Mouse (Mus musculus) A20 (cell line): ENCODE results near the gene Fiz1.

ENCODE experiments used
- DNase-seq: peaks from one replicate; pipeline ENCODE4 v3.0.0-alpha.2; 2011; ENCODE audit warnings: low read depth, low spot score

The Fiz1 gene

DNA sequence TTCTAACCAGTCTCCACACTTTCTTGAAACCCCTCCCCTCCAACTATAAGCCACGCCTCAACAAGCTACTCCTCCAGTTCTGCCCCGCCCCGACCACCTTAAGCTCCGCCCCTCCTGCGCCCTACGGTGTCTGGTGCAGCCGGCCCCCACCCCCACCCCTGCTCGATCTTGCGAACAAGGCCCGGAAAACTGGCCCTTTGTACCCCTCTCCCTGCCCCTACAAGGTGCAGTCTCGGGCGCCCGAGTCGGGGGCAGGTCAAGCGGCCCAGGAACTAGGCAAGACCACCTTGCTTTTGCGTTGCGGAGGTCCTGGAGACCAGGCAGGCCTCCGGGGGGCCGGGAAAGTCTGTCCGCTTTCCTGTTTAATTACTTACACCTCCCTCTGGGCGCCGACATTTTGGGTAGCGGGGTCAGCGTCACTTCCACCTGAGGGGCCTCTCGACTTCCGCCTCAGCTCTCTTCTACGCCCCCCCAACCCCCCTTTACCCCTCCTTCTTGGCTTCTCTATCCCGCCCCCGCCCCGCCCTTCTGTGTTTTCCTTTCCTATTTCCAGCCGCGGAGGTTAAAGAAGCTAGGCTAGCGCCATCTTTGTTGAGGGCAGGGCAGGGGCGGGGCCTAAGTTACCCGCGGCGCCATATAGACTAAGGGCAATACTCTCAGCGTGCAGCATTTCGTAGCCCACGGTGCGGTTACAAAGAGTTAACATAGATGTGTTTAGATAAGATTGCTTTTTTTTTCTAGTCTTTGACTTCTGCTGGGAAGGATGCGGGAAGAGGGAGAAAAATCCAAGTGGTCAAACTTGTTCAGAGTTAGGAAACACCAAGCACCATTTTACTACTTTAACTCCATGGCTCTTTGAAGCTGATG, at the start of gene Fiz1, which contains the start of gene Zfp524:
Fiz1 (minus strand) TSS at position 447 of the 867 bp plus-strand sequence.
Zfp524 (plus strand) TSS at position 165 of the 867 bp plus-strand sequence.
- peak; percentile 99 for DNase-seq

DNA sequence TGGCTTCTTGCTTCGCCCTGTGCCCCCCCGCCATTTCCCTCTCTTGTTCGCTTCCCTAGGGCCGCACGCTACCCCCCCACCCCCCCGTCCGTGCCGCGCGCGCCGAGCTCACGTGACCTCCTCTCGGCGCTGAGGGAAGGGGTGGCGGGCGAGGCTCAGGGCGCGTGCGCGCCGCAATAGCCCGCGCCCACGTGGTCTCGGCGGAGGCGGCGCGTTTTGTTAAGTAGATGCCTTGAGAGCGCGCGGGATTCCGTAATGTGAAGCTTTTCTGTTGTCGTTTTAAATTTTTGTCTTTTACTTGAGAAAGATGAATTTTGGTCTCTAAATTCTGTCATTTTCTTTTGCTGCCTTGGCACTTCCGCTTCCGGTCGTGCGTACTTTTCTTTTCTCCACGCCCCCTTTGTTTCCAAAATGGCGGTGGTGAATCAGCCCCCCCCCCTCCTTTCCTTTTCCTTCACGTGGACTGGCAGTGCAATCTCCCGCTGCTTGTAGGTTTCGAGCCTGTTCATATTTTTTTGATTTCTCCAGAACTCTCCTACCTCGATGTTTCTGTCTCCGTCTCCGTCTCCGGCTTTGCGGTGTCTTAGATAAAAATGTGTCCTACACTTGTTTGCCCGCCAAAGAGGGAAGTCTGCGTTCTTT, 48.0 kb upstream of the Fiz1 start:
- peak; percentile 94 for DNase-seq

- peak; percentile 95 for DNase-seq
These were observed 47.4 kb upstream of the Fiz1 start, which contains the start of gene U2af2 for GRCm38 (mm10) chr7:5061774-5062359. U2af2 (plus strand) TSS chr7:5062143.

DNA sequence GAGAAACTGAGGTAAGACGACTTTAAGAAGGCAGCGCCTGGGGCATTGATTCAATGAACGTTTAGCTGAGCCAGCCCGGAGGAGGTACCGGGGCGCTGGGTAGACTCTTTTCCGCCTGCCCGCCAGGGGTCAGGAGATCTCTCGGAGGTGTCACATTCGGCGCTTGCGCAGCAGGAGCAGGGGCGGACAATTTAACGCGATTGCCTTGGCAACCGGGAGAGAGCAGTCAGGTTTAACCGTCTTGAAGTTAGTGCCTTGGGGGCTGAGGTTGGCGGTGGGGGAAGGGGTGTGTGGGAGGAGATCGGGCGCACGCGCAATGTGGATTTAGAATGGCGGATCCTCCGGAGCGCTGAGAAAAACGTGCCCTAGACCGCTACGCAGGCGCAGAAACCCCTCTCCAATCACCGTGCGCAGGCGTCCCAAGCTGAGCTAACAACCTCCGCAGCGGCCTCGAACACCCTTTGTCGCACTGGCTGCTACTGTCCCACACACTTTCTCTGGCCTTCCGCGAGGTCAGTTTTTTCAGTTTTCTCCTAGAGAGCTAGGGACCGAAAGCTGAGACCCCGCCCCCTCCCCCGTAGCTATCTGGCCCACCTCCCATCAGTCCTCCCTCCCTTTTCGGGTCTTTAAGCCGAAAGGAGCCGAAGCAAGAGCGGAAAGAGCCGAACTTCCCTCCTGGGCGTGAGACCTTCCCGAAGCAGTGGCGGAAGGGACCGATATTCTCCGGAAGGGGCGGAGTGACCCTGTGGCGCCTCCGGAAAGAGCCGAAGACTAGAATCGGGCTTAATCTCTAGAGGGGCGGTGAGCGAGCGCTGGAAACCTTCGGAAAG, 46.7 kb upstream of the Fiz1 start:
- peak; percentile 98 for DNase-seq

DNA sequence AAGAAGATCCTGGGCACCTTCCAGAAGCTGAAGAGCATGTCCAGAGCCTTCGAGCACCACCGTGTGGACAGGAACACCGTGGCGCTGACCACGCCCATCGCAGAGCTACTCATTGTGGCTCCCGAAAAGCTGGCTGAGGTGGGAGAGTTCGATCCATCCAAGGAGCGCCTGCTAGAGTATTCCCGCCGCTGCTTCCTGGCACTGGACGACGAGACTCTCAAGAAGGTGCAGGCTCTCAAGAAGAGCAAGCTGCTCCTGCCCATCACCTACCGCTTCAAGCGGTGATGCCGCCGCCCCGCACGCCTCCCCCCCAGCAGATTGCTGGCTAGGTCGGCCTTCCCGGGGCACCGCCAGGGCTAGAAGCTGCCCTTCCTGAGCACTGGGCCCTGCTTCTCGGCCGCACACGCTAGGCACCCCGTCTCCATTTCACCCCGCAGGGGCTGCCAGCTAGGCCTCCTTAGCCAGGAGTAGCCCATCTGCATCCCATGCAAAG, 45.8 kb upstream of the Fiz1 start:
- peak; percentile 90 for DNase-seq

- DNase-seq, result no peak
These were observed 44.9 kb upstream of the Fiz1 start for GRCm38 (mm10) chr7:5059421-5059820.

DNA sequence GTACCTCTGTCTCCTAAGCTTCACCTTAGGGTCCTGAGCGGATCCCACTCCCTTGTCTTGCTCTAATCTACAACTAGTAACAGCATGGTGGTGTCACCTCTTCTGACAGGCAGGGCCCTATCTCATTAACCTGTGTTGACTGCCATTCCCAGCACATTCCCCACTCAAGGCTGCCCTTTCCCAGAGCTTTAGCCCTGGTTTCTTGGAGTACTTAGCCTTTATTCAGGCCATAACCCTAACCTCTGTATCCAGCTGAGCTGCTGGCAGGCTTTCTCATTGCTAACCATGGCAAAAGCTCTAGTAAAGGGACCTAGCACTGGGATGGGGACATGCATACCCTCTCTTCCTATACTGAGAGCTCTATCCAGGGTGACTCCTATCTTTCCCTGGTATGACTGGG, 44.1 kb upstream of the Fiz1 start:
- DNase-seq, result no peak

GRCm38 (mm10) chr7:5057804-5058203, 43.3 kb upstream of the Fiz1 start:
- peak; percentile 75 for DNase-seq

- no peak for DNase-seq
These were observed 42.9 kb upstream of the Fiz1 start for GRCm38 (mm10) chr7:5057381-5057780.

GRCm38 (mm10) chr7:5056651-5057263, 42.3 kb upstream of the Fiz1 start:
- no peak for DNase-seq

GRCm38 (mm10) chr7:5053456-5054179, 39.1 kb upstream of the Fiz1 start:
- no peak for DNase-seq

GRCm38 (mm10) chr7:5052931-5053343, 38.4 kb upstream of the Fiz1 start:
- no peak for DNase-seq

DNA sequence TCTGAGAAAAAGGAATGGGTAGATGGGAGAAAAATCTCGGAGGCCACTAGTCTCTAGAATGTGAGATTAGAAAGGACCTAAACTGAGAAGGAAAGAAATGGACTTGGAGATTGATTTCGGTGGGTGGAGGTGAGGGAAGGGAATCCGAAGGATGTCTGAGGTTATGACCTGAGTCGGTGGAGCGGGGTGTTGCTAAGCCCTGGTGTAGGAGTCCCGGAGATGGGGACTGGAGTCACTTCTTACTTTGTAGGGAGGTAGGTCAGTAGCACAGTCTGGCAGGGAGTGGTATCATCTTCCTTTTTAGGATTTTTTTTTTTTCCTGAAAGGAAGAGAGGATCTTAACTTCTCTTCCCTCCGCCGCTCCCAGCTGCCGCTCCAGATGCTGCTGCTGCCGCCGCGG, 37.9 kb upstream of the Fiz1 start:
- DNase-seq, result no peak

DNA sequence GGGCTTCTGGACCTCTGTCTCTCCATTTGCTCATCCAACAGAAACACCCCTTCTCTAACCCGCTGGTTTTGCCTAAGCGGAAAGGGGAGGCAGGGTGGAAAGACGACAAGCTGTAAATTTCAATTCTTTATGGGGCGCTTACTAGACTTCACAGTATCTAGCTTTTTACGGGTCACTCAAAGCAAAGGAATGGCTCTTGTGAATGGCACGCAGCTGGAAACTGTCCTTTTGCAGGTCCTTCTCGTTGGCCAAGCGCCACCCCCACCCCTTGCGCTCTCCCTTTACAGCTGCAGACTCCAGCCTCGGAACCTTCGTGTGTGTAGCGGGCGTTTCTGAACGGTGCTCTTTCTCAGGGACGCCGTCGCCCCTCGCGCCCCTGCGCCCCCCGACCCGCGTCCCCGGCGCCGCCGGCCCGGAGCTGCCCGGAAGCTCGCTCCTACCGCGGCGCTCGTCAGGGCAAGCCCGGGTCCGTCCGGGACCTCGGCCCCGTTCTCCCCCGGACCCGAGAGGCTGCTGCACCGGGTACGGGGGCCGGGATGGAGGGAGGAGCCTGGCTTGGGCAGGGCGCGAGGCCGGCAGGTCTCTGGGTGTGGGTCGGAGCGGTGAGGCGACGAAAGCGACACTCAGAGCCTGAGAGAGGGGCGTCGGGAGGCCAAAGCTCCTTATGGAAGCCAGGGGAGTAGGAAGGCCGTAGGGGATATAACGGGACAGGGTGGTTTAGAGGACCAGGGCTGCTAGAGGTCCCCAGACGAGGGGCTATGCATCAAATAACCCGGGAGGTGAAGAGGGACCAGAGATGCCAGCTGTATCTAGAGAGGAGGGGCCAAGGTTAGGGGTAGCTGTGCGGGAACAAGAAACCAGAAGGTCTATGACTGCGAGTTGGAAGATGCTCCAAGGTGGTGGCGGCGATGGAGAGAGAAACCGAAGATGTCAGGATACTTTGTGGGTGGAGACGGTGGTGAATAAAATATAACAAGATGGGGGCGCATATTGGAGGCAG, 37.0 kb upstream of the Fiz1 start, which contains the start of gene Zfp580:
Zfp580 (plus strand) TSS at position 346 of the 1,000 bp plus-strand sequence.
- peak; percentile 91 for DNase-seq

DNA sequence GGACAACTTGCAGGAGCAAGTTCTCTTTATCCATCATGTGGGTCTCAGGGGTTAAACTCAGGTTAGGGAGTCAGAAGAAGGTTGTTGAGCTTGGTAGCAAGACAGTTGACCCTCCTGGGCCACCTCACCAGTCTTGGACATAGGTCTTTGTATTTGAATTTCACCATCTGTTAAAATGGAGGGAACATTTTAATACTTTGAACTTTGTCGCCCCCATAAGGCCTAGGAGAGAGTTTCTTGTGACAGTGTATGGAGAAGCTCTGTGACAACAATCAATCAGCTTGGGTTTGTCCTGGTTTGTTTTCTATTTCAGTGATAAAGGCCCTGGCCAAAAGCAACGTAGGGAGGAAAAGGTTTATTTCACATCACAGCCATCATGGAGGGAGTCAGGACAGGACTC, 32.8 kb upstream of the Fiz1 start:
- DNase-seq, result peak; percentile 61

GRCm38 (mm10) chr7:5046112-5046511, 31.6 kb upstream of the Fiz1 start:
- peak; percentile 64 for DNase-seq

- DNase-seq, result no peak
These were observed 30.5 kb upstream of the Fiz1 start for GRCm38 (mm10) chr7:5044981-5045380.

DNA sequence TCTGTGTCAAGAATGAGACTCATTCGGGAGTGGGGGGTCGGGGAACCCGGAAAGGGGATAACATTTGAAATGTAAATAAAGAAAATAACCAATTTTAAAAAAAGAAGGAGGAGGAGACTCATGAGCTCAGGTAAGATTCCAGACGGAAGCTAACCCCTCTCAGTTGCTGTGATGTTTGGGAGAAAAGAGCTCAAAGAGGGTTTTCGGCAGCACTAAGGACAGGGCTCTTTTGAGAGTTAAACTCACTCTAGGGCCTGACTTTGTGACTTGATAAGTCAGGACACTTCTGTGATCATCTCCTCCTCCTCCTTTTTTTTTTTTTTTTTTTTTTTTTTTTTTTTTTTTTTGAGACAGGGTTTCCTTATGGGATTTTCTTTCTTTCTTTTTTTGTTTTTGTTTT, 24.4 kb upstream of the Fiz1 start:
- no peak for DNase-seq
